Mouse (Mus musculus) stomach, embryonic 14.5 days (tissue): ENCODE measurements around the gene Tacr2. TPM values are rescaled to one million over a fixed set of nuclear protein-coding genes. Genes with fewer than 3 reads are reported as not detected.

Experiments
- ATAC-seq: fragments of 200-750 bp; cut with Nextera tagmentation; 2 replicates; pipeline ENCODE4 v1.8.0; 2017; ENCODE audit warnings: low read depth, moderate TSS enrichment; ENCODE audit not compliant: insufficient number of reproducible peaks, insufficient read depth, low FRiP score
- H3K27ac ChIP-seq: fragments of 300-500 bp; sonication (generic); 2 replicates; pipeline ENCODE4 v1.5.1; 2014; ENCODE audit warnings: mild to moderate bottlenecking, low read length, moderate library complexity, mixed read lengths
- H3K27me3 ChIP-seq: fragments of 300-500 bp; sonication (generic); 2 replicates; pipeline ENCODE4 v1.6.1; 2014; ENCODE audit warnings: low read length, control low read depth, mixed read lengths; ENCODE audit not compliant: control insufficient read depth, insufficient read depth
- H3K36me3 ChIP-seq: fragments of 300-500 bp; sonication (generic); 2 replicates; pipeline ENCODE4 v1.6.1; 2014; ENCODE audit warnings: mild to moderate bottlenecking, control low read depth, low read length, moderate library complexity, mixed read lengths; ENCODE audit not compliant: control insufficient read depth, insufficient read depth
- H3K4me1 ChIP-seq: fragments of 300-500 bp; sonication (generic); 2 replicates; pipeline ENCODE4 v1.6.1; 2014; ENCODE audit warnings: low read length, control low read depth, mixed read lengths; ENCODE audit not compliant: control insufficient read depth, insufficient read depth
- H3K4me2 ChIP-seq: fragments of 300-500 bp; sonication (generic); replicated peaks from 2 replicates; pipeline ENCODE4 v1.6.1; 2014; ENCODE audit warnings: low read depth, low read length, control low read depth
- H3K4me3 ChIP-seq: fragments of 300-500 bp; sonication (generic); 2 replicates; pipeline ENCODE4 v1.5.1; 2014; ENCODE audit warnings: low read depth, low read length, control low read depth
- H3K9ac ChIP-seq: fragments of 300-500 bp; sonication (generic); replicated peaks from 2 replicates; pipeline ENCODE4 v1.6.1; 2014; ENCODE audit warnings: low read depth, mild to moderate bottlenecking, control low read depth, low read length, moderate library complexity, mixed read lengths
- H3K9me3 ChIP-seq: fragments of 300-500 bp; sonication (generic); 2 replicates; pipeline ENCODE4 v1.6.1; 2016; ENCODE audit warnings: low read depth, low read length, control low read depth; ENCODE audit not compliant: control insufficient read depth
- whole genome bisulfite sequencing: fragments of 180-500 bp; shearing (Covaris S2); extraction: QIAGEN DNeasy Blood & Tissue Kit; methylation state at CpG from one replicate; pipeline ENCODE4 v1.1.7; 2014; 5-methylcytosine and 5-hydroxymethylcytosine counted together
- polyA plus RNA-seq: library from polyadenylated mRNA; unstranded; fragments of >200 nt; fragmentation: Nextera tagmentation; extraction: Ambion mirVana; gene quantifications from 2 replicates; pipeline ENCODE4 v1.2.1, GENCODE M21; 2014

The Tacr2 gene
- polyA plus RNA-seq, 1 experiment from 2014 or later, result 0.14 TPM

DNA sequence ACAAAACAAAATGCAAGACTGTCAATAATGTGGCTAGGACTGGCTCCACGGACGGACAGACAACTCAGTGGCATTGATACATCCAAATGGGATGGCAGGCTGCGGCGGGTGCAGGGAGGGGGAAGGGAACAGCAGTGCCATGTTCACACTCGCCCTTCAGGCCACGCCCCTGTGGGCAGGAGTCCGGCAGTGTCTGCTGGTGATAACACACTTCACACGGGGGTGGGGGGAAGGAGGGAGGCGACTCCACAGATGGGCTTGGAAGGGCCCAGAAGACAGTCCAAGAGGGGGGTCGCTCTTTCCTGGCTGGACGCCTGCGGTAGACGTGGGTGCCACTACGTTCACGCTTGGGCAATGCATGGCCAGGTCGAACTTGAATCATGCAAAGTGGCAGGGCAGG is 17.0 kb downstream of the Tacr2 start:
- 0 out of 2 replicates have a peak, but pooled peaks have one; percentile 18 for ATAC-seq
- 71% methylated on average over 16 of the region's 16 CpGs for WGBS
- Histone ChIP-seq H3K36me3 (no peaks in the 10 kb centered on the region; the same call in 1 of the 2 replicates), H3K4me3 (no peak overlapping the region), H3K9ac (no peak overlapping the region), H3K4me1 (no peaks in the 10 kb centered on the region), H3K9me3 (no peaks in the 10 kb centered on the region), H3K27ac (no peak overlapping the region), H3K4me2 (no peak overlapping the region), H3K27me3 (no peaks in the 10 kb centered on the region)

- Histone ChIP-seq H3K4me3 (no peak overlapping the region), H3K27me3 (no peaks in the 10 kb centered on the region), H3K27ac (no peak overlapping the region), H3K36me3 (no peaks in the 10 kb centered on the region; the same call in 1 of the 2 replicates), H3K4me1 (no peaks in the 10 kb centered on the region), H3K9me3 (no peaks in the 10 kb centered on the region), H3K4me2 (no peak overlapping the region), H3K9ac (no peak overlapping the region)
- 38% methylated on average over 4 of the region's 4 CpGs for WGBS
- ATAC-seq, result no peak
Observed at GRCm38 (mm10) chr10:62275235-62275634, 23.0 kb downstream of the Tacr2 start.

DNA sequence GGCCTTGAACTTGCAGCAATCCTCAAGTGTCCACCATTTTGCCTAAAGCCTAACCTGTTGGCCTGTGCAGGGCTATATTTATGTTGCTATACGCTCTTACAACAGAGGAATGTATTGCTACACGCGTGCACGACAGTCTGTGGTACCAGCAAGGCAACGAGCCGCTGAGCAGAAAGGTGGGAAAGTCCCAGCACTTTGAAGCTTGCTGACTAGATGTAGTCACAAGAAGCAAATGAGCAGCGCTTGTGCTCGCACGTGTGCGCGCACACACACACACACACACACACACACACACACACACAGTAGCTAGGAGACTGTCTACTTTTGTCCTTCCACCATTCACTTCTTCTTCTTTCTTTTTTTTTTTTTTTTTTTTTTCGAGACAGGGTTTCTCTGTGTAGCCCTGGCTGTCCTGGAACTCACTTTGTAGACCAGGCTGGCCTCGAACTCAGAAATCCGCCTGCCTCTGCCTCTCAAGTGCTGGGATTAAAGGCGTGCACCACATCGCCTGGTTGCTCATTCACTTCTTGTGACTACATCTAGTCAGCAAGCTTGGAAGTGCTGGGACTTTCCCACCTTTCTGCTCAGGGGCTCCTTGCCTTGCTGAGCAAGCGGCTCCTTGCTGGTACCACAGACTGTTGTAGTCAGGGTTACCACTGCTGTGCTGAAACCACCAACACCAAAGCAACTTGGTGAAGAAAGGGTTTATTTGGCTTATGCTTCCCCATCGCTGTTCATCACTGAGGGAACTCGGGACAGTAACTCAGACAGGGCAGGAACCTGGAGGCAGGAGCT is 25.5 kb downstream of the Tacr2 start:
- WGBS, result 95% methylated on average over 18 of the region's 19 CpGs
- no peak overlapping the region for H3K4me3 ChIP-seq
- no peaks in the 10 kb centered on the region; the same call in 1 of the 2 replicates for H3K36me3 ChIP-seq
- no peaks in the 10 kb centered on the region for H3K4me1 ChIP-seq
- no peak overlapping the region for H3K27ac ChIP-seq
- ATAC-seq, result no peak
- no peak overlapping the region for H3K4me2 ChIP-seq
- H3K9me3 ChIP-seq, result no peaks in the 10 kb centered on the region
- no peaks in the 10 kb centered on the region for H3K27me3 ChIP-seq
- no peak overlapping the region for H3K9ac ChIP-seq

GRCm38 (mm10) chr10:62279066-62279465 is 26.8 kb downstream of the Tacr2 start:
- no peak overlapping the region for H3K27ac ChIP-seq

DNA sequence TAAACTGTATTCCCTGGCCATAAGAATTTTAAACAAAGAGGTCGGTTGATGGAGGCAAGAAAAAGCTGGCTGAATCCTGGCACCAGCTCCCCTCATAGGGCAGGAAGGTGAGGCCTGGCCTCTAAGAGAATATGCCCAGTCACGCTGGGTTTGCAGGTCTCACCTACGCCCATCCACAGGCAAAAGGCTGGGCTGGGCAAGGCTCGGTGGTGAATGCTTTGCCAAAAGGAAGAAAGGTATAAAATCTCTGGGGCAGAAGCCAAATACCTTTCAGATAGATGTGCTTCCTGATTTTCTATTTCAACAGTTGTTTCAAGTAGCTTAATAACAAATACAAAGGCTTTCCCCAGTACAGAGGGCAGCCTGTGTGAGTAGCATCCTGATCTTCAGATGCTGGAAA is 27.4 kb downstream of the Tacr2 start:
- ATAC-seq, result no peak
- Histone ChIP-seq H3K27ac (peak overlapping the region; percentile 10; the same call in 1 of the 2 replicates), H3K9me3 (no peaks in the 10 kb centered on the region), H3K4me1 (no peaks in the 10 kb centered on the region), H3K27me3 (no peaks in the 10 kb centered on the region), H3K4me3 (no peak overlapping the region), H3K4me2 (no peak overlapping the region), H3K36me3 (no peaks in the 10 kb centered on the region; the same call in 1 of the 2 replicates), H3K9ac (no peak overlapping the region)
- 69% methylated on average over 4 of the region's 4 CpGs for WGBS

More at GRCm38 (mm10) chr10:62279066-62279465, 26.8 kb downstream of the Tacr2 start:
- H3K36me3 ChIP-seq, result no peaks in the 10 kb centered on the region; the same call in 1 of the 2 replicates
- no peaks in the 10 kb centered on the region for H3K9me3 ChIP-seq
- no peak for ATAC-seq
- no peak overlapping the region for H3K4me2 ChIP-seq
- 56% methylated on average over 3 of the region's 3 CpGs for WGBS
- no peak overlapping the region for H3K9ac ChIP-seq
- H3K4me1 ChIP-seq, result no peaks in the 10 kb centered on the region
- no peaks in the 10 kb centered on the region for H3K27me3 ChIP-seq
- no peak overlapping the region for H3K4me3 ChIP-seq

- Histone ChIP-seq H3K27me3 (no peaks in the 10 kb centered on the region), H3K4me3 (no peak overlapping the region), H3K36me3 (peaks cover 5% of the 10 kb centered on the region), H3K27ac (no peak overlapping the region), H3K9me3 (no peaks in the 10 kb centered on the region), H3K9ac (no peak overlapping the region), H3K4me2 (no peak overlapping the region), H3K4me1 (no peaks in the 10 kb centered on the region)
- WGBS, result 53% methylated on average over 9 of the region's 9 CpGs
- no peak for ATAC-seq
Observed at GRCm38 (mm10) chr10:62282782-62283181, 30.5 kb downstream of the Tacr2 start.

- no peaks in the 10 kb centered on the region for H3K27me3 ChIP-seq
- no peak for ATAC-seq
- no peaks in the 10 kb centered on the region for H3K4me1 ChIP-seq
- H3K4me3 ChIP-seq, result no peak overlapping the region
- WGBS, result 70% methylated on average over 4 of the region's 4 CpGs
- peaks cover 5% of the 10 kb centered on the region for H3K36me3 ChIP-seq
- no peak overlapping the region for H3K9ac ChIP-seq
- H3K4me2 ChIP-seq, result no peak overlapping the region
- H3K27ac ChIP-seq, result no peak overlapping the region
- no peaks in the 10 kb centered on the region for H3K9me3 ChIP-seq
Observed at GRCm38 (mm10) chr10:62283206-62283792, 31.1 kb downstream of the Tacr2 start.

GRCm38 (mm10) chr10:62287460-62288124 is 35.4 kb downstream of the Tacr2 start:
- no peak overlapping the region for H3K27ac ChIP-seq
- ATAC-seq, result no peak
- peaks cover 12% of the 10 kb centered on the region for H3K36me3 ChIP-seq
- no peak overlapping the region for H3K9ac ChIP-seq
- no peaks in the 10 kb centered on the region for H3K4me1 ChIP-seq
- WGBS, result 76% methylated on average over 6 of the region's 6 CpGs
- H3K9me3 ChIP-seq, result no peaks in the 10 kb centered on the region
- no peak overlapping the region for H3K4me3 ChIP-seq
- H3K4me2 ChIP-seq, result no peak overlapping the region
- no peaks in the 10 kb centered on the region for H3K27me3 ChIP-seq
